Mouse (Mus musculus): ENCODE measurements around the gene Uaca.

- no peak for TF ChIP-seq CTCF (IDR thresholded peaks at IDR 0.05; ENCODE audit: extremely low read depth, insufficient read depth, low read length)
- TF ChIP-seq POLR2A (IDR thresholded peaks at IDR 0.05; ENCODE audit: extremely low read depth, insufficient read depth, low read length): no peak
Observed at GRCm38 (mm10) chr9:60807996-60808395, 13.7 kb downstream of the Uaca start.
